Mouse (Mus musculus) spleen, postnatal 4 days (tissue): ENCODE measurements around the gene Trappc2l.
A peak's percentile ranks its signal among the peaks of the same experiment; 100 is the strongest.
"Not testable (repeated sequence)": the region's sequence is repeated elsewhere in the genome, so short reads cannot be mapped to it uniquely, and the experiment has no call there.

ENCODE experiments used
- DNase-seq, 2 experiments: peaks; one replicate each; pipeline ENCODE4 v3.0.0; 2022; ENCODE audit warnings: low spot score in 2 of 2

The Trappc2l gene

GRCm38 (mm10) chr8:122611295-122612133 is at the start of gene Trappc2l, which contains the start of gene Galns:
Trappc2l (plus strand) TSS chr8:122611640.
Galns (minus strand) TSS chr8:122611463.
- DNase-seq: peak; percentile 95 to 96

GRCm38 (mm10) chr8:122564363-122565352 is 46.8 kb upstream of the Trappc2l start:
- no peak for DNase-seq

GRCm38 (mm10) chr8:122566766-122567165 is 44.7 kb upstream of the Trappc2l start:
- DNase-seq: peak; percentile 43 to 67

- peak; percentile 96 to 97 for DNase-seq
Observed at GRCm38 (mm10) chr8:122567361-122568108, 43.9 kb upstream of the Trappc2l start, which contains the start of gene Cdt1. Cdt1 (plus strand) TSS chr8:122568015.

- peak; percentile 75 to 87 for DNase-seq
Observed at GRCm38 (mm10) chr8:122568109-122568504, 43.3 kb upstream of the Trappc2l start.

GRCm38 (mm10) chr8:122568881-122569309 is 42.5 kb upstream of the Trappc2l start:
- DNase-seq: peak; percentile 63 to 77

GRCm38 (mm10) chr8:122569329-122569728 is 42.1 kb upstream of the Trappc2l start:
- DNase-seq: peak in 1 of 2 experiments; percentile 48

- DNase-seq: no peak
Observed at GRCm38 (mm10) chr8:122569996-122570395, 41.4 kb upstream of the Trappc2l start.

GRCm38 (mm10) chr8:122571153-122571552 is 40.3 kb upstream of the Trappc2l start:
- no peak for DNase-seq

GRCm38 (mm10) chr8:122571750-122572267 is 39.6 kb upstream of the Trappc2l start:
- no peak for DNase-seq

GRCm38 (mm10) chr8:122572751-122573150 is 38.7 kb upstream of the Trappc2l start:
- no peak for DNase-seq

- not testable (repeated sequence) for DNase-seq
Observed at GRCm38 (mm10) chr8:122573176-122573575, 38.3 kb upstream of the Trappc2l start.

- DNase-seq: no peak
Observed at GRCm38 (mm10) chr8:122573577-122573976, 37.9 kb upstream of the Trappc2l start.

- DNase-seq: no peak
Observed at GRCm38 (mm10) chr8:122574264-122574663, 37.2 kb upstream of the Trappc2l start.

GRCm38 (mm10) chr8:122574667-122575251 is 36.7 kb upstream of the Trappc2l start:
- DNase-seq: no peak

GRCm38 (mm10) chr8:122575286-122575685 is 36.2 kb upstream of the Trappc2l start:
- DNase-seq: no peak

GRCm38 (mm10) chr8:122575735-122576647 is 35.4 kb upstream of the Trappc2l start:
- DNase-seq: no peak

- DNase-seq: peak; percentile 95 to 96
Observed at GRCm38 (mm10) chr8:122576648-122577022, 34.8 kb upstream of the Trappc2l start, which contains the start of gene Aprt. Aprt (minus strand) TSS chr8:122576909.

GRCm38 (mm10) chr8:122577116-122577515 is 34.3 kb upstream of the Trappc2l start:
- no peak for DNase-seq
